Mouse (Mus musculus) induced T-regulatory cell, adult 2 months (primary cell): ENCODE results near the gene Ldlrad3.

ENCODE experiments used
- DNase-seq: peaks from one replicate; pipeline ENCODE4 v3.0.0-alpha.2; 2012; ENCODE audit warnings: low read depth

Gene Ldlrad3

GRCm38 (mm10) chr2:102002974-102003775 lies 183.0 kb downstream of the Ldlrad3 start:
- no peak for DNase-seq

- DNase-seq: no peak
These were observed 183.7 kb downstream of the Ldlrad3 start for GRCm38 (mm10) chr2:102002408-102002973.

GRCm38 (mm10) chr2:102001661-102002060 lies 184.5 kb downstream of the Ldlrad3 start:
- no peak for DNase-seq

GRCm38 (mm10) chr2:101998911-101999572 lies 187.1 kb downstream of the Ldlrad3 start:
- DNase-seq: no peak

- no peak for DNase-seq
These were observed 189.2 kb downstream of the Ldlrad3 start for GRCm38 (mm10) chr2:101997013-101997412.

GRCm38 (mm10) chr2:101992574-101993310 lies 193.4 kb downstream of the Ldlrad3 start:
- peak; percentile 78 for DNase-seq

- peak; percentile 51 for DNase-seq
These were observed 194.5 kb downstream of the Ldlrad3 start for GRCm38 (mm10) chr2:101991726-101992125.

GRCm38 (mm10) chr2:101986344-101987087 lies 199.7 kb downstream of the Ldlrad3 start:
- DNase-seq: no peak

- DNase-seq: no peak
These were observed 202.2 kb downstream of the Ldlrad3 start for GRCm38 (mm10) chr2:101983853-101984543.

- no peak for DNase-seq
These were observed 202.9 kb downstream of the Ldlrad3 start for GRCm38 (mm10) chr2:101983082-101983852.

- no peak for DNase-seq
These were observed 204.2 kb downstream of the Ldlrad3 start for GRCm38 (mm10) chr2:101981964-101982498.

- no peak for DNase-seq
These were observed 205.0 kb downstream of the Ldlrad3 start for GRCm38 (mm10) chr2:101981211-101981610.

- DNase-seq: no peak
These were observed 205.7 kb downstream of the Ldlrad3 start for GRCm38 (mm10) chr2:101980456-101980947.

- DNase-seq: peak; percentile 59
These were observed 207.4 kb downstream of the Ldlrad3 start for GRCm38 (mm10) chr2:101978534-101979525.

- DNase-seq: no peak
These were observed 209.7 kb downstream of the Ldlrad3 start for GRCm38 (mm10) chr2:101976399-101977064.

GRCm38 (mm10) chr2:101973810-101974209 lies 212.4 kb downstream of the Ldlrad3 start:
- DNase-seq: no peak

GRCm38 (mm10) chr2:101967601-101968000 lies 218.6 kb downstream of the Ldlrad3 start:
- no peak for DNase-seq

GRCm38 (mm10) chr2:101967152-101967551 lies 219.0 kb downstream of the Ldlrad3 start:
- DNase-seq: no peak
